Mouse (Mus musculus): ENCODE results near the gene Hs2st1. TPM values are rescaled to one million over a fixed set of nuclear protein-coding genes. Genes with fewer than 3 reads are reported as not detected.
A peak's percentile ranks its signal among the peaks of the same experiment; 100 is the strongest.

Gene Hs2st1
- polyA plus RNA-seq, 1 experiment from 2014 or later = 24.6 TPM

DNA sequence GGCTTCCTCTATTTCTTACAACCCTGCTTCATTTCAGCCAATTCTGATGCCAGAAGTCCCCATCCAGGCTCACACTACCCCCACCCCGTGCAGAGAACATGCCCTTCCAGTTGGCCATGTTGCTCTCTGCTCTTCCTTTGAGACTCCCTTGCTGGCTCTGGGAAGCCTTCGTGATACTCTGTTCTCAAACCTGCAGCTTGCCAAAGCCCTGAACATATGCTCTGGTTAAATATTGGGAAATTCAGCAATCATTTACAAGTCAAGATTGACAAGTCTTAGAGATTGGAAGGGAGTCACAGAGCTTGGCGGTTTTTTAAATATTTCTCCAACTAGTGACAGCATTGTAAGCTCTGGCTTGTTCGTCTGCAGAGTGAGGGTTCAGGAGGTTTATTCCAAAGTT lies 183.5 kb downstream of the Hs2st1 start:
- no peak overlapping the region for H3K4me2 ChIP-seq (replicated peaks)
- peaks cover under 1% of the 10 kb centered on the region; the same call in 1 of the 2 replicates for H3K4me1 ChIP-seq
- no peak overlapping the region for H3K9ac ChIP-seq
- H3K27me3 ChIP-seq (replicated peaks) = 0 out of 2 replicates have a peak, but pooled peaks cover 8% of the 10 kb centered on the region
- no peaks in the 10 kb centered on the region for H3K9me3 ChIP-seq
- WGBS = 89% methylated on average over 4 of the region's 4 CpGs
- no peak overlapping the region for H3K4me3 ChIP-seq
- no peak for ATAC-seq (ENCODE audit: low FRiP score, low read depth)
- no peak overlapping the region for H3K27ac ChIP-seq
- no peaks in the 10 kb centered on the region for H3K36me3 ChIP-seq

DNA sequence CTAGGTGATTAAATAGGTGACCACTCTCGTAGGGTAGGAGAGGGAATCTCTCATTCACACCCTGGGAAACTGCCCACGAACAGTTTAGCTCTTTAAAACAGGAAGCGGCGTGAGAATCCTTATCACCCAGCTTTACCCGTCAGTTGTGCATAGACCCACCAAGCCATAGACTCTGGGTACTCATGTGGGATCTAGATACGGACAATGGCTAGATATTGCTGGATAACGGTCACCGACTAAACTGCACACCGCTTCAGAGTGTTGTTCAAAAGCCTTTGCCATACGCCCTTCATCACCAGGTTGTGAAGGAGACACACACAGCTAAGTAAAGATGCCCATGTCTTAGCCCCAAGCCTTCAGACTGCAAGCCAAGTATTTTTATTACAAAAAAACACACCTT lies 185.3 kb downstream of the Hs2st1 start:
- H3K27ac ChIP-seq = no peak overlapping the region
- no peak overlapping the region for H3K4me3 ChIP-seq
- H3K4me1 ChIP-seq = peaks cover 12% of the 10 kb centered on the region; the same call in 1 of the 2 replicates
- WGBS = 88% methylated on average over 10 of the region's 10 CpGs
- H3K27me3 ChIP-seq (replicated peaks) = 0 out of 2 replicates have a peak, but pooled peaks cover 8% of the 10 kb centered on the region
- no peak for ATAC-seq (ENCODE audit: low FRiP score, low read depth)
- H3K36me3 ChIP-seq = no peaks in the 10 kb centered on the region
- no peaks in the 10 kb centered on the region for H3K9me3 ChIP-seq
- no peak overlapping the region for H3K4me2 ChIP-seq (replicated peaks)
- H3K9ac ChIP-seq = no peak overlapping the region

DNA sequence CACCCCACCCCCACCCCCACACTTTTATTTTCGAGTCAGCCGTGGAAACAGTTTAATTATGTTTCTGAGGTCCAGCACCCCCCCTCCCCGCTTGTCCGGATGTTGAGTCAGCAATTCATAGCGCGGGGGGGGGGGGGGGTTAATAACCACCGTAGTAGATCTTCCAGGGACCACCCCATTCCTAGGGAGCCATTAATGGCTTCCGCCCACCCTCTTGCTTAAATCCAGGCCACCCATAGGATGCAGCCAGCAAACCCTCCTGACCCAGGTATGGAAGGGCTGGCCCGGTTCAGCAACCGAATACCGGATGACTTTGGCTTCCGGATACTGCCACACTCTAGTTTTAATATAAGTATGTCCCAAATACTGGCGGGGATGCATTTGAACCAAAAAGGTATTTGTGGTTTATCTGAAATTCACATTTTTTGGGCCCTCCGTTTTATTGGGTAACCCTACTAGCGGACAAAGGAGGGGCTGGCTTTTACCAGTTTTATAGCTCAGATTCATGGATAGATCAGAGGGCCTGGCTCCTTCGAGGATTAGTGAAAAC lies 188.5 kb downstream of the Hs2st1 start:
- ATAC-seq (ENCODE audit: low FRiP score, low read depth) = no peak
- Histone ChIP-seq H3K4me3 (no peak overlapping the region), H3K4me2 (replicated peaks) (peak overlapping the region; percentile 54), H3K4me1 (peaks cover 32% of the 10 kb centered on the region), H3K36me3 (no peaks in the 10 kb centered on the region), H3K9ac (no peak overlapping the region), H3K9me3 (no peaks in the 10 kb centered on the region), H3K27me3 (replicated peaks) (0 out of 2 replicates have a peak, but pooled peaks cover 8% of the 10 kb centered on the region), H3K27ac (no peak overlapping the region)
- 26% methylated on average over 15 of the region's 16 CpGs for WGBS

DNA sequence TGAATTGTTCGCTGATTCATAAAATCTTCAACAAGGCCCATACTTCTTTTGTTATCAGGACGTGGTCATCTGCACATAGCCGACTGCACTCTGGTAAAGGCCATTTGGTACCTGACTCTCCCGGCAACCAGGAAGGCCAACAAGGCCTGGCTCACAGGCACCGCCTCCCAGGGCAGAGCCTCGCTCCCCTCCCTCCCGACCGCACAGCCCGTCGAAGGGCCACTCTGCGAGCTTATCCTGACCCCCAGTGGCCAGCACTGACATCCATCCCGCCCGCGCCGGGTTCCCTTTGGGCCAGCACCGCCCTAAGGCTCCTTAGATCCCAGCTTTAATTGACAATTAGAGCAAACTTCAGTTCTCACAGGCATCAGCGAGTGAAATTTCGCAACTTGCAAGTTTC lies 189.1 kb downstream of the Hs2st1 start:
- H3K27ac ChIP-seq = no peak overlapping the region
- no peaks in the 10 kb centered on the region for H3K9me3 ChIP-seq
- H3K4me2 ChIP-seq (replicated peaks) = peak overlapping the region; percentile 54
- 2% methylated on average over 18 of the region's 18 CpGs for WGBS
- H3K36me3 ChIP-seq = no peaks in the 10 kb centered on the region
- H3K9ac ChIP-seq = no peak overlapping the region
- peaks cover 32% of the 10 kb centered on the region for H3K4me1 ChIP-seq
- peak; percentile 79 for ATAC-seq (ENCODE audit: low FRiP score, low read depth)
- H3K4me3 ChIP-seq = no peak overlapping the region
- H3K27me3 ChIP-seq (replicated peaks) = 0 out of 2 replicates have a peak, but pooled peaks cover 8% of the 10 kb centered on the region

DNA sequence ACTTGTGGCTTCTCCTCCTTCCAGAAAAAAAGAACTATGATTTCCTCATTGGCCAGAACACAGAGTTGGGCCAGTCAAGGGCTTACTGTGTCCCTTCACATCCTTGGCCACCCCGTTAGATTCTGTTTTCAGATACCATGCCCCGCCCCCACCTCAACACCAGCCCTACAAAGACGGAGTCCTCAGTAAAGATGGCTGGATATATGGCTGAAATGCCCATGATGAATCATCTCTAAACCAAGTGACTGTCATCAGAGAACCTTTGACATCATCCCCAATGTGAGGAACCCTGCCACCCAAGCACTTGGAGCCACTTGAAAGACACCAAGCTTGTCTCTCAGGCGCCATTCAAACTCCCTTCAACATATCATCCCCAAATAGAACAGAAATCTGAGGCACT lies 190.2 kb downstream of the Hs2st1 start:
- 83% methylated on average over 4 of the region's 4 CpGs for WGBS
- Histone ChIP-seq H3K4me2 (replicated peaks) (no peak overlapping the region), H3K4me3 (no peak overlapping the region), H3K27ac (no peak overlapping the region), H3K27me3 (replicated peaks) (0 out of 2 replicates have a peak, but pooled peaks cover 8% of the 10 kb centered on the region), H3K4me1 (peaks cover 32% of the 10 kb centered on the region), H3K9me3 (no peaks in the 10 kb centered on the region), H3K36me3 (no peaks in the 10 kb centered on the region), H3K9ac (no peak overlapping the region)
- no peak for ATAC-seq (ENCODE audit: low FRiP score, low read depth)

Other genes starting within 250 kb of the Hs2st1 start
- gene Selenof, start 123 bp upstream of the Hs2st1 start, polyA plus RNA-seq (2016; fragmentation: Nextera tagmentation; extraction: Ambion mirVana) = 476 and 491 TPM in 2 replicates
- gene Sh3glb1, start 150.2 kb upstream of the Hs2st1 start, polyA plus RNA-seq (2016; fragmentation: Nextera tagmentation; extraction: Ambion mirVana) = 124 TPM in 2 replicates
- 0.19 and 0.26 TPM in 2 replicates for gene Clca3a1, start 190.8 kb upstream of the Hs2st1 start, polyA plus RNA-seq (2016; fragmentation: Nextera tagmentation; extraction: Ambion mirVana)
- gene Clca3a2, start 249.3 kb upstream of the Hs2st1 start, polyA plus RNA-seq (2016; fragmentation: Nextera tagmentation; extraction: Ambion mirVana) = not detected in 2 replicates